Mouse (Mus musculus) liver, adult 2 months (tissue): ENCODE results near the gene Mpv17. TPM values are rescaled to one million over a fixed set of nuclear protein-coding genes. Genes with fewer than 3 reads are reported as not detected.
A peak's percentile ranks its signal among the peaks of the same experiment; 100 is the strongest.

ENCODE experiments used
- DNase-seq: peaks from one replicate; pipeline ENCODE4 v3.0.0-alpha.2; 2011; ENCODE audit warnings: low read depth, low spot score; ENCODE audit errors: extremely low read depth
- H3K27ac ChIP-seq: fragments of 200-500 bp; replicated peaks from 2 replicates; pipeline ENCODE4 v1.5.1; 2012; ENCODE audit warnings: low read depth, mild to moderate bottlenecking, control low read depth, inconsistent platforms, low read length; ENCODE audit not compliant: insufficient read depth
- H3K27me3 ChIP-seq: fragments of 200-500 bp; 2 replicates; pipeline ENCODE4 v1.6.1; 2012; ENCODE audit warnings: mild to moderate bottlenecking, moderate library complexity, low read length, inconsistent platforms; ENCODE audit not compliant: control insufficient read depth, insufficient read depth
- H3K36me3 ChIP-seq: fragments of 200-500 bp; 2 replicates; pipeline ENCODE4 v1.6.1; 2012; ENCODE audit warnings: low read length, inconsistent platforms; ENCODE audit not compliant: control insufficient read depth, insufficient read depth
- H3K4me1 ChIP-seq: fragments of 200-500 bp; 2 replicates; pipeline ENCODE4 v1.6.1; 2011; ENCODE audit warnings: low read length; ENCODE audit not compliant: control insufficient read depth, insufficient read depth
- H3K4me3 ChIP-seq: fragments of 200-500 bp; 2 replicates; pipeline ENCODE4 v1.5.1; 2011; ENCODE audit warnings: low read depth, mild to moderate bottlenecking, control low read depth, low read length, moderate library complexity; ENCODE audit not compliant: insufficient read depth
- H3K79me2 ChIP-seq: fragments of 200-500 bp; 2 replicates; pipeline ENCODE4 v1.6.1; 2012; ENCODE audit warnings: inconsistent platforms, mild to moderate bottlenecking, low read length, moderate library complexity; ENCODE audit not compliant: control insufficient read depth, insufficient read depth
- H3K9ac ChIP-seq: fragments of 200-500 bp; 2 replicates; pipeline ENCODE4 v1.6.1; 2012; ENCODE audit warnings: low read depth, mild to moderate bottlenecking, control low read depth, inconsistent platforms, low read length
- CTCF ChIP-seq: fragments of 200-500 bp; IDR thresholded peaks from 2 replicates; pipeline ENCODE4 v1.5.1; 2011; ENCODE audit warnings: low read depth, low read length, control low read depth
- POLR2A ChIP-seq: fragments of 200-500 bp; IDR thresholded peaks from 2 replicates; pipeline ENCODE4 v1.6.1; 2011; ENCODE audit warnings: low read length, control low read depth; ENCODE audit not compliant: insufficient read depth; ENCODE audit errors: extremely low read depth
- WGBS: fragments of 180-500 bp; shearing (Covaris S2); methylation state at CpG from one replicate; pipeline ENCODE4 v1.1.7; 2018; 5-methylcytosine and 5-hydroxymethylcytosine counted together
- polyA plus RNA-seq: library from polyadenylated mRNA; depleted of rRNA; stranded (reverse); fragments of >200 nt; gene quantifications from 2 replicates; pipeline ENCODE4 v1.2.3, GENCODE M21; 2012; rRNA removed
- total RNA-seq: library from RNA; depleted of rRNA; stranded (reverse); fragments of >200 nt; gene quantifications from 2 replicates; pipeline ENCODE4 v1.2.3, GENCODE M21; 2014; rRNA removed

The Mpv17 gene
- total RNA-seq = 49.0 and 58.8 TPM in 2 replicates
- polyA plus RNA-seq = 88.8 and 92.3 TPM in 2 replicates

GRCm38 (mm10) chr5:31154152-31154553 is at the start of gene Mpv17:
TSS of gene Mpv17 (minus strand) at chr5:31154251.
- under 1% methylated on average over 19 of the region's 19 CpGs for WGBS
- no peak for TF ChIP-seq CTCF
- TF ChIP-seq POLR2A = peak; percentile 48; the same call in 1 of the 2 replicates
- peaks cover 7% of the 10 kb centered on the region; the same call in 1 of the 2 replicates for H3K4me1 ChIP-seq

GRCm38 (mm10) chr5:31202933-31203332 is 48.9 kb upstream of the Mpv17 start:
- H3K4me1 ChIP-seq = peaks cover 4% of the 10 kb centered on the region
- H3K9ac ChIP-seq = peak overlapping the region; percentile 76; the same call in 1 of the 2 replicates
- no peaks in the 10 kb centered on the region for H3K27me3 ChIP-seq
- H3K36me3 ChIP-seq = peaks cover 40% of the 10 kb centered on the region
- H3K27ac ChIP-seq = peak overlapping the region; percentile 59; the same call in 1 of the 2 replicates
- DNase-seq = no peak
- peak overlapping the region; percentile 66 for H3K4me3 ChIP-seq
- H3K79me2 ChIP-seq = peaks cover 7% of the 10 kb centered on the region
- no peak for TF ChIP-seq CTCF
- TF ChIP-seq POLR2A = no peak
- 88% methylated on average over 7 of the region's 7 CpGs for WGBS

More at GRCm38 (mm10) chr5:31154152-31154553, at the start of gene Mpv17:
- Histone ChIP-seq H3K79me2 (no peaks in the 10 kb centered on the region), H3K9ac (peak within 1 kb of the TSS; percentile 75), H3K27me3 (no peaks in the 10 kb centered on the region), H3K4me3 (peak within 1 kb of the TSS; percentile 92), H3K36me3 (peaks cover 20% of the 10 kb centered on the region), H3K27ac (peak within 1 kb of the TSS; percentile 30; the same call in 1 of the 2 replicates)
- peak; percentile 87 for DNase-seq

- Histone ChIP-seq H3K27me3 (no peaks in the 10 kb centered on the region), H3K9ac (peak within 1 kb of the TSS; percentile 81), H3K4me3 (peak within 1 kb of the TSS; percentile 73), H3K27ac (peak within 1 kb of the TSS; percentile 81), H3K4me1 (peaks cover 4% of the 10 kb centered on the region), H3K36me3 (peaks cover 37% of the 10 kb centered on the region), H3K79me2 (peaks cover 7% of the 10 kb centered on the region)
- TF ChIP-seq CTCF = no peak
- TF ChIP-seq POLR2A = peak; percentile 89; the same call in 1 of the 2 replicates
- peak; percentile 98 for DNase-seq
- 1% methylated on average over 53 of the region's 53 CpGs for WGBS
These were observed 47.9 kb upstream of the Mpv17 start, which contains the start of gene Zfp513 for GRCm38 (mm10) chr5:31201742-31202590. TSS of gene Zfp513 (minus strand) at chr5:31202303.

- Histone ChIP-seq H3K9ac (peak overlapping the region; percentile 81), H3K36me3 (peaks cover 40% of the 10 kb centered on the region), H3K27ac (peak overlapping the region; percentile 81), H3K27me3 (no peaks in the 10 kb centered on the region), H3K4me3 (peak overlapping the region; percentile 73), H3K4me1 (peaks cover 4% of the 10 kb centered on the region), H3K79me2 (peaks cover 7% of the 10 kb centered on the region)
- DNase-seq = no peak
- WGBS = 6% methylated on average over 13 of the region's 13 CpGs
- TF ChIP-seq POLR2A (no peak), CTCF (no peak)
These were observed 47.1 kb upstream of the Mpv17 start for GRCm38 (mm10) chr5:31201042-31201741.

GRCm38 (mm10) chr5:31200327-31200768 is 46.3 kb upstream of the Mpv17 start:
- TF ChIP-seq POLR2A (no peak), CTCF (no peak)
- Histone ChIP-seq H3K4me3 (no peak overlapping the region), H3K79me2 (peaks cover 7% of the 10 kb centered on the region), H3K27ac (no peak overlapping the region), H3K36me3 (peaks cover 42% of the 10 kb centered on the region), H3K9ac (no peak overlapping the region), H3K4me1 (peaks cover 4% of the 10 kb centered on the region), H3K27me3 (no peaks in the 10 kb centered on the region)
- no peak for DNase-seq
- 90% methylated on average over 27 of the region's 27 CpGs for WGBS
